Mouse (Mus musculus) heart, postnatal 4 days (tissue): ENCODE measurements at regions not wholly inside any gene's neighbourhood (a gene's known extent, or its start where the extent isn't known, plus 50 kb on each side); places are given as distances from the start of the nearest gene placed in this dataset.

Source experiments
- DNase-seq: peaks from one replicate; pipeline ENCODE4 v3.0.0; 2021

DNA sequence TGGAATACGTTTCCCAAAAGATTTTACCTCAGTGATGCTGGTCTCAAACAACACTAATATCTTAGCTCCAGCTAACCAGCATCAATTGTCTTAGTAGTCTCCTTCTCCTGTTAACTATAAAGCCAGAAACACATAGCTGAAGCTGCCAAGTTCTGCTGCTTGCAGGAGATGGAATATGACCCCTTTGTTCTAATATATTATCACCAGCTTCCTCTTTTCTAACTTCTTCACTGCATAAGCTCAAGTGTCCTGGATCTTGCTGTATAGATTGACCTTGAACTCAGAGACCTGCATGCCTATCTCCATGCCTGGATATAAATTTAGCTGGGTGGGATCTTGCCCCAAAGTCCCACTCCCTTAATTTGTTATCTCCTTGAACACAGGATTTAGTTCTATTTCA, 94.8 kb downstream of the Rbm46 start:
- DNase-seq: no peak

DNA sequence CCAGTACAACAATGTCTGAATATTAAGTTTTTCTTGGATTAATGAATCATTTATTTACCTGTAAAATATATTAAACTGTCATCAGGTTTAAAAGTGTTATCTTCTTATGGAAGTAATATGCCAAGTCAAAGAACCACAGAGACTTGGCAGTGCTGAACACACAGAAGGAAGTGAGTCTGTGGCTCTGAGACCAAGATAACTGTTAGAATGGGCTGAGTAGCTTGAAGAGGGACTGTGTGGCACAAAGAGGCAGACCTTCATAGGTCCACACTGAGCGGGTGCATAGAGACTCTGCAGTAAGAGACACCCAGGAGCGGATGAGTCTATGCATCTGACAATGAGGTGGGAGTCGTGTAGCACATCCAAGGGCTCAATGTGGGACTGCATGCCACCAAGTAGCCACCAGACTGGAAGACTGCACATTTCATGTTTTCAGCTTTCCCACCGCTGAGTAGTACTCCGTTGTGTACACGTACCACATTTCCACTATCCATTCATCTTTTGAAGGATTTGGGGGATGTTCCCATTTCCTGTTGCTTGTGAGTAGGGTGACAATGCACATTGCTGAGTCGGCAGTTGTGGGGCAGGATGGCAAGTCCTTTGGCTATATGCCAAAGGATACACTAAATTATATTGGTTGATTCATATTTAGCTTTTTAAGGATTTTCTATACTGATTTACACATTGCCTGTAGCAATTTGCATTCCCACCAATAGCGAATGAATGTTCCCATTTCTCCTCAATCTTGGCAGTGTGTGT, 105.6 kb downstream of the Rbm46 start:
- DNase-seq: no peak

- no peak for DNase-seq
These were observed 108.8 kb downstream of the Rbm46 start for GRCm38 (mm10) chr3:82767484-82767883.

GRCm38 (mm10) chr3:82759946-82760345, 116.3 kb downstream of the Rbm46 start:
- DNase-seq: no peak

- DNase-seq: no peak
These were observed 117.3 kb downstream of the Rbm46 start for GRCm38 (mm10) chr3:82758967-82759366.

DNA sequence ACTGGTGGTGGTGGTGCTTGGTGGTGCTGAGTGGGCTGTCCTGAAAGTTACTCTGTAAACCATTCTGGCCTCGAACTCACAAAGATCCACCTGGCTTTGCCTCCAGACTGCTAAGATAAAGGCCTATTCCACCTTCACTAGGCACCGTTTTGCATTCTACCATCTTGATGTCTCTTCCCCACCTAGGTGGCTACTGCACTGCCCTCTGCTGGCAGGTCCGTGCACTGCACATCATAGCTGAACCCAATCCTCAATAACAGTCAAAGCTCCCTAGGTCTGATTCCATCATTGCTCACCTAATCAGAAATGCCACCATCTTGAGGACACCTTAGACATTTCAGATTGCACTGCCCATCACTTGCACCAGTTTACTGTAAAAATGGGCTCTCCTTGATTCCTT, 150.7 kb downstream of the Rbm46 start:
- DNase-seq: peak; percentile 67

DNA sequence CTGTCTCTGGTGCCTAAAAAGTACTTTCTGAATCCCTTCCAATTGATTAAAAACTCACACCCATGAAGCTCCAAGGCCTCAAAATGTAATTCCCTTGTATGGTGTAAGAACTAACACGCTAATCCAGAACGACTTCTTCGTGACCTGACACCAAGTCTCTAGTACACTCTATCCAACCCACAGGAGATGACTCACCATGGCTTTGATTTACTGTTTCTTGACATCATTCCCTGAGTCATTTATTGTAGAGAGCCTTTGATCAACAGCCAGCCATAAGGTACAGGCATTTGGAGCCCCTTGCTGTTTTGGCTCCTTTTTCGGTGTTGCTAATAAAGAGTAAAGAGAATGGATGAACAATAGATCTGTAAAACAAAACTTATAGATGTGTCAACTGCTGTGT, 159.7 kb upstream of the Npy2r start:
- no peak for DNase-seq

DNA sequence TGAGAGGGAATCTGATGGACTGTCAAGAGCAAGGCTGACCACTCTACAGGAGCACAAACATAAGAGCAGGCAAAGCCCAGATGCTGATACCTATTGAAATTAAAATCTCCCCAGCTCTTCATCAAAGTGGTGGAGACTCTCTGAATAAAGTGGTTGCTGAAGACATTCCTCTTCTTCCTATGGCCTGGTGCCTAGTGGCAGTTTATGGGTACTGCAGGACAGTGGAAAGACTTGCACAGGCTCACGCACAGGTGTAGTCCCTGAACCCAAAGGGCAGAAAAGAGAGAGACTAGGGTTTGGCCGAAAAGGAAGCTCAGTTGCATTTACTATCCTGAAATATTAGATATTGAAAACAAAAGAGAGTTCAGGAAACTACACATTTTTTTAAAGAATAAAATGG, 144.2 kb upstream of the Npy2r start:
- DNase-seq: no peak

DNA sequence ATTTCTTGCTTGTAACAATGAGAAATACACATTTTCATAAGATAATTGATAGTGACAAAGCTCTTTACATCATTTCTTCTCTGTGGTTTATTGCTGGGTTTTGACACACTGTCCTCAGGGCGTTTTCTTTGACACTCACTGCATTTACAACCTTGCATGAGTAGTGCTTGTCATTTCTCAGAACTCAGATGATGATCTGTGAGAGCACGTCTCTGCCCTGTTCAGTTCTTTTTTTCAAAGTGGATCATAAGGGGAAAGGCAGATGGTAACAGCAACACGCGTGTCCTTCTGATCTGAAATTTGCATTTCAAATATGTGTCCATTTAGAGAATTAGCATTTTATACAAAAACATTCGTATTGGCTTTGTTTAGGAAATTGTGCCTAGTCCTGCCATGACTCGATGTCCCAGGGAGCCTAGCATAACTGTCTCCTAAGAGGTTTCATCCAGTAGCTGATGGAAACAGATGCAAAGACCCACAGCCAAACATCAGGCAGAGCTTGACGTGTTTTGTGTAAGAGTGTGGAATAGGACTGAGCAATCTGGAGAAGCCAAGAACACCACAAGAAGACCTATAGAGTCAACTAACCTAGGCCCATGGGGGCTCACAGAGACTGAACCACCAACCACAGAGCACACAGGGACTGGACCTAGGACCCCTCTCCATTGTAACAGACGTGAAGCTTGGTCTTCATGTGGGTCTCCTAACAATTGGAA, 108.4 kb upstream of the Npy2r start:
- no peak for DNase-seq

- no peak for DNase-seq
These were observed 104.5 kb upstream of the Npy2r start for GRCm38 (mm10) chr3:82652346-82652745.

- DNase-seq: no peak
These were observed 92.2 kb upstream of the Npy2r start for GRCm38 (mm10) chr3:82640052-82640451.

DNA sequence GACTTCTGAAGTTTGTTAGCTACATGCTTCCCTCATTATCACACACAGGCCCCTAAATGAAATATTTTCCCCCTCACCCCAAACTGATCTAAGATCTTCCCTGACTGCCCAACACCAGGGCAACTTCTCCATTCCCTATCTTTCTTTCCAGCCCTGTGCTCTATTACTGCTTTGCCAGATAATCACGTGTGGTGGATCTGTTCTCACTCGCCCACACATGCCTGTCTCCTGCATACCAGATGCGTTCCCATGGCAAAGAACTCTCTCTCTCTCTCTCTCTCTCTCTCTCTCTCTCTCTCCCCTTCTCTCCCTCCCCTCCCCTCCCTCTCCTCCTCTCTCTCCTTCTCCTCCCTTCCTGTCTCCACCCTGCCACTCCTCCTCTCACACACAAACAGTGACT, 88.8 kb upstream of the Npy2r start:
- DNase-seq: peak; percentile 16

DNA sequence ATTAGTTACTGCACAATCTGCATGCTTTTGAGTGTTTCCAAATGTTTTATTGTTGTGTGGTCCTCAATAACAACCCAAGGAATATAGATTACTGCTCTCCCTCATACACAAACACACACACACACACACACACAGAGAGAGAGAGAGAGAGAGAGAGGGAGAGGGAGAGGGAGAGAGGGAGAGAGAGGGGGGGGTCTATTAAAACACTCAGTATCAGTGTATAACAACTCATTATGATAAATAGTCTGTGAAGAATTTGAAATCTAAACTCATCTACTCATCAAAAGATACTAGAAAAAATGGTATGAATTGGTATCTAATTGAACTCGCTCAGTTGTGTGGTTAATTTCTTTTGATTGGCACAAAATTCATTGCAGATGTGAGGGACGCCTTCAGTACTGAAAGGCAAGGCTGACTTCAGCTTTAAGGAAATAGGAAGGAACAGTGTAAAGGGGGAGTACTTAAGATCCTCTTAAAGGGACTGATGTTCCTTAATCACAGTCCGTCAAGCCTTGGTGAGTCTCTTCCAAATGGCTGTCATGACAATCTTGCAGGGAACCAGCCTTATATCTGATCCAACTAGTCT, 72.6 kb upstream of the Npy2r start:
- no peak for DNase-seq

DNA sequence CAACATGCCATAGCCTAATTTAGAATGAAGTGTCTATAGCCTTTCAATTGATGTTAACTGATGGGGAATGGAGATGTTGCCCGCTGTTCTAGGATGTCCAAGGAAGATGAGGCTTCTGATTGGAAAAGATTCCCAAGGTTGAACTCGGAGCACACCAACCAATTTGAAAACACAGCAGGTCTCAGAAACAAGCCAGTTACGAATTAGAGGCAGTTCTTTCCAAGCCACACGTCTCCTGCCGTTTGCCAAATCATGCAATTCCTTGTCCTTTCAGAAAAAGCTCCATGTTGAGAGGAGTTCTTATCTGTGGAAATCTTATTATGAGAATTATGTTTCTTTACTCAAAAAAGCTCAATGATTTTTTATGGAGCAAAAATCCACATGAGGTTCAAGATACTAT, 71.5 kb upstream of the Npy2r start:
- no peak for DNase-seq

DNA sequence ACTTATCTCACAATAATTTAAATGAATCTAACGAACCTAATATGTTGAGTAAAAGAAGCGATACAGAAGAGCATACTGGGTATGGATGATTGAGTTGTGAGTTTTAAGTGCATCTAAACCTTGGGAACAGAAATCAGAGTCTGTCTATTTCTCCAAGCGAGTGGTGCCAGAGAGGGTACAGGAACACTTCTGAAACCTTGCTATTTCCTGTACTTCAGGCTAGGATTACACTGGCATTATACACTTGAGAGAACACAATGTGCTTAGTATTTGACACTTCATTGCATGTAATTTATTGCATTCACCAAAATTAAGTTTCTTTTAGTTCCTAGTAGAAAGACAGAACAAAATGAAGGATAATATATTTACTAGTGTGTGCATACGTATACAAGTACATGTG, 54.0 kb upstream of the Npy2r start:
- DNase-seq: no peak

- peak; percentile 8 for DNase-seq
These were observed 50.8 kb upstream of the Npy2r start for GRCm38 (mm10) chr3:82598656-82599055.
